Mouse (Mus musculus) CD4-positive, CD25-positive, alpha-beta regulatory T cell, adult 2 months (primary cell): ENCODE measurements around the gene Gcgr.
"Not testable (repeated sequence)": the region's sequence is repeated elsewhere in the genome, so short reads cannot be mapped to it uniquely, and the experiment has no call there.

ENCODE experiments used
- DNase-seq: peaks from one replicate; pipeline ENCODE4 v3.0.0-alpha.2; 2012; ENCODE audit warnings: low read depth, low spot score

Gene Gcgr

GRCm38 (mm10) chr11:120571122-120571521 is 40.6 kb downstream of the Gcgr start:
- no peak for DNase-seq

GRCm38 (mm10) chr11:120571754-120572416 is 41.4 kb downstream of the Gcgr start:
- DNase-seq: no peak

GRCm38 (mm10) chr11:120572417-120572751 is 41.9 kb downstream of the Gcgr start:
- DNase-seq: no peak

- peak; percentile 98 for DNase-seq
These were observed 42.5 kb downstream of the Gcgr start, which contains the start of gene P4hb for GRCm38 (mm10) chr11:120572752-120573584. Gene P4hb (minus strand): TSS chr11:120573253.

GRCm38 (mm10) chr11:120573585-120574277 is 43.2 kb downstream of the Gcgr start:
- DNase-seq: peak; percentile 84

GRCm38 (mm10) chr11:120574278-120574600 is 43.7 kb downstream of the Gcgr start:
- peak; percentile 39 for DNase-seq

DNA sequence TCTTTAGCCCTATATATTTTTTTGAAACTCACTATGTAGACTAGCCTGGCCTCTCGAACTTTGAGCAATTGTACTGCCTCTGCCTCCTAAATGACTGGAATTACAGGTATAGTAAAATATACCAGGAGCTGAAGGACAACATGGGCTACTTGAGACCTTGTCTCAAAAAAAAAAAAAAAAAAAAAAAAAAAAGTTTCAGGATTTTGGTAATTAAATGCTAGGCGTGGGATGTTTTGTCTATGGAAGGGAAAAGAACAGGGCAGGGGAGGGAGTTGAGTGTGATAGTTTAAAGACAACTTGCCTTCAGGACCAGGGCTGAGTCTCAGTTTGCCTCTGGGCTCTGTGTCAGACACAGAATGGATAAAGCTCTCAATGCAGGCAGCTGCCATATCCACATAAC is 44.5 kb downstream of the Gcgr start:
- DNase-seq: no peak

GRCm38 (mm10) chr11:120575940-120576339 is 45.4 kb downstream of the Gcgr start:
- no peak for DNase-seq

- no peak for DNase-seq
These were observed 46.0 kb downstream of the Gcgr start for GRCm38 (mm10) chr11:120576365-120576981.

- DNase-seq: peak; percentile 63
These were observed 46.9 kb downstream of the Gcgr start for GRCm38 (mm10) chr11:120577211-120578023.

GRCm38 (mm10) chr11:120578024-120578693 is 47.7 kb downstream of the Gcgr start:
- DNase-seq: no peak

GRCm38 (mm10) chr11:120578694-120579243 is 48.3 kb downstream of the Gcgr start:
- no peak for DNase-seq

GRCm38 (mm10) chr11:120579316-120580107 is 49.0 kb downstream of the Gcgr start:
- DNase-seq: peak; percentile 85

DNA sequence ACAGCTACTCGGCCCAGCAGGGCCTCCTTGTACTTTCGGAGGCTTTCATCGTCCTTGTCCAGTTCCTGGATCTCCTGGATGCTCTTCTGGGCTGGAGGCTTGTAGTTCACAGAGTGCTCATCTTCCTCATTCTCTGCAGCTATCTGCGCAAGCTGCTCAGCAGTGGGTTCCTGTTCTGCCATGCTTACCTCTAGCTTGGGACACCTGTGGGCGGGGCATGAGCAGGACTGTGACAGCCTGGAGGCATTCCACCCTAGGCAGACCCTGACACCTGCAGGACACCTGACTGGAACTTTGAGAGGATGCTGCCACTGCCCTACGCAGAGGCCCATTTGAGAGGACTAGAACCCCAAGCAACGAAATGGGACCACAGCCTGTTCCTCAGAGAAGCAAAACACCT is 49.7 kb downstream of the Gcgr start:
- DNase-seq: peak; percentile 44

- peak; percentile 68 for DNase-seq
These were observed 50.4 kb downstream of the Gcgr start for GRCm38 (mm10) chr11:120580871-120581331.

DNA sequence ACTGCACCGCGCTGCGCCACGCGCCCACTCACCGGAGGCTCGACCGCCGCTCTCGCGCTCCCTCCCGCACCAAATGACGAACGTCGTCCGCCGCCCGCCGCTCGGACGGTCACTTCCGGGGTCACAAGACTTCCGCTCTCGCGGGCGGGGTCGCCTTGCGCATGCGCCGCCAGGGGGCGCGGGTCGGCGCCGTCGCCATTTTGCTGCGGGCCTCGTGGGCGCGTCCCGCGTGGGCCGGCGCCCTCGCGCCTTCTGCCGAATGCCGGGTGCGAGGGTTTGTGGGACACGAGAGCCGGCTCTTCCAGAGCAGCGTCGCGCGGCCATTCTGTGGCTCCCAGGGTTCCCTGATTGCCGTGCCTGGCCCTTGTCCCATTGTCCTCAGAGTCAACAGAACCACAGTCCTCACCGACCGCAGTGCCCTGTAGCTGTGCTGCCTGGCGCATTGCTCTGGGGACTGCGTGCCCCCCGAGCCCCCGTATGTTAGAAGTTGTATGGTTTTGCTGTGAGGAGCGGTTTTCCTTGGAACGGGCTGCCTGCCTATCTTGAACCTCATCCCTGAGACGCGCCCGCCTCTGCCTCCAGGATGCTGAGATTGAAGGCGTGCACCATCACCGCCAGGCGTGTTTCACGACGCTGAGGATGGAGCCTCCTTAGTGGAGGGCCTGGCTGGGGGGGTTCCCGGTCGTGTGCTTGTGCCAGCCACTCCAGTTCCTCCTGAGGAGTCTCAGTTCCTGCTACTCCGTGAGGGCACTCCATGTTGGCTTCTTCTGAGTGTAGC is 51.2 kb downstream of the Gcgr start, which contains the start of gene Arhgdia:
Gene Arhgdia, minus strand, starts transcription at position 135 of the 778 bp plus-strand sequence.
- peak; percentile 94 for DNase-seq

GRCm38 (mm10) chr11:120582268-120582981 is 51.9 kb downstream of the Gcgr start:
- DNase-seq: peak; percentile 83

GRCm38 (mm10) chr11:120582982-120583293 is 52.4 kb downstream of the Gcgr start:
- DNase-seq: not testable (repeated sequence)
